Comparison of ENCODE assay signal across 8 mouse cellular contexts in genomic region chr8:90346880-90347535, GRCm38 (mm10). TPM values are rescaled to one million over a fixed set of nuclear protein-coding genes. Genes with fewer than 3 reads are reported as not detected.
A peak's percentile ranks its signal among the peaks of the same experiment; 100 is the strongest.
DNase-seq lines count a peak whose midpoint lies in the region; ATAC-seq and TF ChIP-seq lines count a peak whose summit lies in the region.

No protein-coding gene starts in this region.

- no peaks in the 10 kb centered on the region for H3K9me3 ChIP-seq in liver, postnatal 0 days (ENCODE audit: low read length)

- peak; percentile 6 for DNase-seq in ES-CJ7 (ENCODE audit: low read depth, low spot score)
- peak; percentile 49 for DNase-seq in brain, embryonic 14.5 days (ENCODE audit: low read depth)
- peak; percentile 11 to 14 for DNase-seq in heart, postnatal 10 days
- no peak for DNase-seq in liver, postnatal 0 days
- no peak for DNase-seq in c-Kit-positive CD71-positive TER-119-positive erythroid progenitor cells, embryonic 14.5 days (ENCODE audit: low spot score)
- DNase-seq in testis, postnatal 10 days (ENCODE audit: low spot score) = no peak
- DNase-seq in frontal cortex, postnatal 36 days (ENCODE audit: low spot score in 2 of 2) = no peak
- no peak for DNase-seq in layer of hippocampus, postnatal 36 days

- no peak overlapping the region for H3K27ac ChIP-seq in liver, postnatal 0 days (ENCODE audit: low read depth)

- H3K4me2 ChIP-seq in liver, postnatal 0 days (ENCODE audit: low read depth, low read length) = peak overlapping the region; percentile 78

- no peak for TF ChIP-seq CTCF in brain, embryonic 14.5 days (IDR thresholded peaks at IDR 0.05; ENCODE audit: borderline replicate concordance, extremely low read depth, insufficient read depth, insufficient read length)
- TF ChIP-seq CTCF in liver, postnatal 0 days (IDR thresholded peaks at IDR 0.05; ENCODE audit: low read depth) = no peak

- no peak for ATAC-seq in liver, postnatal 0 days

- H3K36me3 ChIP-seq in liver, postnatal 0 days (replicated peaks; ENCODE audit: insufficient read depth, low read length) = no peaks in the 10 kb centered on the region

- no peak for TF ChIP-seq EP300 in liver, postnatal 0 days (IDR thresholded peaks at IDR 0.05; ENCODE audit: low read depth)

- peaks cover 25% of the 10 kb centered on the region for H3K27me3 ChIP-seq in liver, postnatal 0 days (ENCODE audit: insufficient read depth, low read length)

- WGBS in liver, postnatal 0 days (ENCODE audit: insufficient replicate concordance) = 3% methylated on average over 21 of the region's 21 CpGs

- H3K9ac ChIP-seq in liver, postnatal 0 days (replicated peaks) = no peak overlapping the region

- intact Hi-C loops in heart, postnatal 10 days (cut with DNase I) = loop anchor here (5.0 kb wide), 3 partner anchors 45 to 345 kb away; no protein-coding TSS in a partner anchor

- peak overlapping the region; percentile 48 for H3K4me3 ChIP-seq in liver, postnatal 0 days (ENCODE audit: low read depth, low read length)

- no peak for TF ChIP-seq POLR2A in brain, embryonic 14.5 days (IDR thresholded peaks at IDR 0.05; ENCODE audit: borderline replicate concordance, extremely low read depth, insufficient read depth, insufficient read length, poor library complexity, severe bottlenecking)

- H3K4me1 ChIP-seq in liver, postnatal 0 days (ENCODE audit: insufficient read depth) = 0 out of 2 replicates have a peak, but pooled peaks cover 3% of the 10 kb centered on the region

RNA-seq across cellular contexts. Expression of gene Tox3, which starts 1.1 kb away (rescaled TPM):
- polyA plus RNA-seq in brain, embryonic 14.5 days (2012; rRNA removed) = 88.1 and 90.0 TPM in 2 replicates
- 10 to 100 TPM in 1 of 2 experiments, 1 to 10 TPM in 1; 8.1 to 13.6 TPM for total RNA-seq in heart, postnatal 10 days (2021)
- polyA plus RNA-seq in liver, postnatal 0 days (2015; fragmentation: Nextera tagmentation; extraction: Ambion mirVana) = 0.06 and 0.09 TPM in 2 replicates
- total RNA-seq in layer of hippocampus, postnatal 36 days (2021) = 10 to 100 TPM; 11.3 to 12.2 TPM

Comparison
In these comparisons a context has a peak if more than half of its experiments do, and no peak if none do; other contexts are left out.
1. DNase-seq: peak in ES-CJ7 (single experiment), brain, embryonic 14.5 days (single experiment) and heart, postnatal 10 days (2 of 2); none in liver, postnatal 0 days (single experiment), c-Kit-positive CD71-positive TER-119-positive erythroid progenitor cells, embryonic 14.5 days (single experiment), testis, postnatal 10 days (single experiment), frontal cortex, postnatal 36 days (0 of 2) and layer of hippocampus, postnatal 36 days (0 of 2).